Mouse (Mus musculus) G1E (cell line): ENCODE measurements around the gene Pkp3. TPM values are rescaled to one million over a fixed set of nuclear protein-coding genes. Genes with fewer than 3 reads are reported as not detected.

ENCODE experiments used
- ATAC-seq: 2 replicates; pipeline ENCODE4 v1.8.0; 2016; ENCODE audit warnings: mild to moderate bottlenecking; ENCODE audit not compliant: insufficient number of reproducible peaks, poor library complexity, low FRiP score, severe bottlenecking; ENCODE audit errors: extremely low read depth
- DNase-seq: peaks from one replicate; pipeline ENCODE4 v3.0.0; 2012; ENCODE audit warnings: low spot score
- H3K27me3 ChIP-seq: 2 replicates; pipeline ENCODE4 v1.6.1; 2012; ENCODE audit warnings: mild to moderate bottlenecking, low read length, inconsistent platforms; ENCODE audit not compliant: insufficient read depth
- H3K36me3 ChIP-seq: replicated peaks from 2 replicates; pipeline ENCODE3; 2012; ENCODE audit warnings: mild to moderate bottlenecking, inconsistent platforms
- H3K4me1 ChIP-seq: 2 replicates; pipeline ENCODE4 v1.6.1; 2012; ENCODE audit warnings: low read depth, low read length, inconsistent platforms, mixed read lengths; ENCODE audit not compliant: insufficient read depth
- H3K4me3 ChIP-seq: 2 replicates; pipeline ENCODE4 v1.5.1; 2012; ENCODE audit warnings: low read depth, mild to moderate bottlenecking, inconsistent platforms, low read length, moderate library complexity, mixed read lengths
- H3K9me3 ChIP-seq: replicated peaks from 2 replicates; pipeline ENCODE4 v1.6.1; 2012; ENCODE audit warnings: inconsistent platforms
- CTCF ChIP-seq: IDR thresholded peaks from 2 replicates; pipeline ENCODE4 v1.5.1; 2012; ENCODE audit warnings: low read depth, low read length, inconsistent platforms, mixed read lengths
- GATA1 ChIP-seq: IDR thresholded peaks from 2 replicates; pipeline ENCODE4 v1.6.1; 2012; ENCODE audit warnings: borderline replicate concordance, low read length, inconsistent platforms, mixed read lengths
- GATA2 ChIP-seq: IDR thresholded peaks from 2 replicates; pipeline ENCODE4 v1.6.1; 2012; ENCODE audit warnings: low read depth, low read length, inconsistent platforms, borderline replicate concordance
- POLR2AphosphoS5 ChIP-seq: IDR thresholded peaks from 2 replicates; pipeline ENCODE4 v1.6.1; 2012; ENCODE audit warnings: low read depth, low read length, inconsistent platforms; ENCODE audit not compliant: insufficient replicate concordance
- TAL1 ChIP-seq: conservative IDR thresholded peaks from 2 replicates; pipeline ENCODE4 v1.6.1; 2012; ENCODE audit warnings: low read depth, low read length, inconsistent platforms, mixed read lengths
- polyA plus RNA-seq: library from polyadenylated mRNA; stranded (reverse); fragments of >175 nt; gene quantifications from 2 replicates; pipeline ENCODE4 v1.2.3, GENCODE M21; 2012
- total RNA-seq, 2 experiments: library from RNA; stranded (forward) in 1 of 2; stranded (reverse) in 1 of 2; fragments of 200-1000 nt in 1 of 2; fragments of >200 nt in 1 of 2; fragmentation: Nextera tagmentation in 1 of 2; gene quantifications; 2 replicates each; pipeline ENCODE4 v1.2.3; 2014 to 2017

Pkp3 gene
- total and polyA plus RNA-seq, 3 experiments, result not detected

DNA sequence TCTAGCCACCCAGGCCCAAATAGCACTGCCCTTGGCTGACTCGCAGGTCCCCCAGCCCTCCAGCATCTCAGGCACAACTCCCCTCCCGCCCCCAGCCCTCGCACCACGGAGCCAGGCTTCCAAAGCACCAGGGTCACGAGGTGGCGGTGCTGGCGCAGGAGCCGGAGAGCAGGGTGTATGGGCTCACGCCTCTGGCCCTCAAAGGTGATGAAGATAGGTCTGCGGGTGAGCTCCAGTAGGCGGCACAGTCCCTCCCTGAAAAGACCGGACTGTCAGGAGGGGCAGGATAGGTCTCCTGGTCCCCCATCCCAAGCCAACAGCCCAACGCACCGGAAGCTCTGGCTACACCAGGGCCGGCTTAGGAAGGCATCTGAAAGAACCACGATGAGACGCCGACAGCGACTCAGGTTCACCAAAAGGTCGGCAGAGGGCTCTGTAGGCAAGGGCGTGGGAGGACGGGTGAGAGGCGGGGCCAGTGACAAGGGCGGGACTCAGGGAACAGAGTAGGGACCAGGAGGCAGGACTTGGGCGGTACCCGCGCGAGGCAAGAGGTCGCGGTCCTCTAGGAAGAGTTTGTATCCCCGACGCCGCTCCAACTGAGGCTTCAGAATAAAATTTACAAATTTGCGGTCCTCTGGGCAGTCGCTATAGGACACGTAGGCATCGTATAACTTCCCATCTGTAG lies 14.2 kb downstream of the Pkp3 start:
- Histone ChIP-seq H3K27me3 (peaks cover 26% of the 10 kb centered on the region; the same call in 1 of the 2 replicates), H3K4me1 (peaks cover 49% of the 10 kb centered on the region), H3K9me3 (no peaks in the 10 kb centered on the region), H3K36me3 (peaks cover 35% of the 10 kb centered on the region), H3K4me3 (peak overlapping the region; percentile 22; the same call in 1 of the 2 replicates)
- peak; percentile 89 for ATAC-seq
- DNase-seq, result peak; percentile 84
- TF ChIP-seq POLR2AphosphoS5 (no peak), TAL1 (no peak), GATA1 (no peak), GATA2 (no peak), CTCF (no peak)

DNA sequence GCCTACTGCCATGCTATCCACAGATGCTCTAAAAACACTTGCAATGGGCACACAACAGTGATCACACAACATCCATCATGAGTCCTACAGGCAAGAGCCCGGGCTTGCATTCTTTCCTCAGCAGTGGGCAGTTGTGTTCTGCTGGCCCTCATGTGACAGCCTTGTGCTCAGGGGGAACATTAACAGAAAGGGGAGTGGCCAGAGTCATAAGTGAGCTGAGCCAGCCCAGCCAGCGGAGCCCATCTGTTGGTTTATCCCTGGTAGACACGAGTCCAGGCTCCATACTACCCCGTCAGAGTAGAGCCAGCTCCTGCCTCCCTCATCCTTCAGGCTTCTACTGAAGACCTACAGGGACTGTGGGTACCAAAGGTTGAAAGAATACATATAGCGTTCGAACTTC lies 15.9 kb downstream of the Pkp3 start:
- Histone ChIP-seq H3K4me3 (no peak overlapping the region), H3K4me1 (peaks cover 51% of the 10 kb centered on the region), H3K36me3 (peaks cover 35% of the 10 kb centered on the region), H3K9me3 (no peaks in the 10 kb centered on the region), H3K27me3 (peaks cover 9% of the 10 kb centered on the region; the same call in 1 of the 2 replicates)
- DNase-seq (no peak), ATAC-seq (no peak)
- TF ChIP-seq POLR2AphosphoS5 (no peak), CTCF (no peak), GATA1 (no peak), GATA2 (no peak)

DNA sequence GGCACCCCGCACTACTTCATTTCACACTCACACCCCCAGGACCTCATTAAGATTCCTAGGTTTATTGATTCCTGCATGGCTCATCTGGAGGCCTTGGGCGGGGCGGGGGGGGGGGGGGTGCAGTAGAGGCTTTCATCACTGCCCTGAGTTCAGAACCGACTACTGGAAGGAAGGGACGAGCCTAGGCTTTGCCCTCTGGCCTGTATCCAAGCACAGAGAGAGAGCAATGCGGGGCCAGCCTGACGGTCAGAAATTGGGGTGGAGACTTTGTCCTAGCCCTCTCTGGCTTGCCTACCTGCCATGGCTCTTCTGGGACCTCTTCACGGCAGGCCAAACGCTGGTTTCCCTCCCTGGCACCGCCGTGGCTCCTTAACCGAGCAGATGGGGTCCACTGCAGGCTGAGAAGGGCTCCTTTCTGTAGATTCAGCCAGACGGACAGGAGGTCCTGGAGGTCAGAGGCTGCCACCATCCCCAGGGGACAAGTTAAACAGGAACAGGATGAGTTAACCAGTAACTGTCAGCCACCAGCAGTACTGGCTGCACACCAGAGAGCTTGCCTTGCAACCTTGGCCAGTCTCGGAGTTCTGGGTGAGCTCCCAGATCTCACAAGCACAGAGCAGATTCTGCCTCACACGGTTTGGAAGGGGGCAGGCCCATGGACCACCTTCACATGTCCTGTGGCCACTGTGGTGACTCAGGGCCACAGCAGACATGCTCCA lies 16.6 kb downstream of the Pkp3 start:
- Histone ChIP-seq H3K9me3 (no peaks in the 10 kb centered on the region), H3K4me3 (no peak overlapping the region), H3K27me3 (peaks cover 5% of the 10 kb centered on the region; the same call in 1 of the 2 replicates), H3K36me3 (peaks cover 35% of the 10 kb centered on the region), H3K4me1 (peaks cover 51% of the 10 kb centered on the region)
- TF ChIP-seq GATA2 (no peak), POLR2AphosphoS5 (no peak), CTCF (no peak), TAL1 (no peak), GATA1 (no peak)
- no peak for DNase-seq
- no peak for ATAC-seq

DNA sequence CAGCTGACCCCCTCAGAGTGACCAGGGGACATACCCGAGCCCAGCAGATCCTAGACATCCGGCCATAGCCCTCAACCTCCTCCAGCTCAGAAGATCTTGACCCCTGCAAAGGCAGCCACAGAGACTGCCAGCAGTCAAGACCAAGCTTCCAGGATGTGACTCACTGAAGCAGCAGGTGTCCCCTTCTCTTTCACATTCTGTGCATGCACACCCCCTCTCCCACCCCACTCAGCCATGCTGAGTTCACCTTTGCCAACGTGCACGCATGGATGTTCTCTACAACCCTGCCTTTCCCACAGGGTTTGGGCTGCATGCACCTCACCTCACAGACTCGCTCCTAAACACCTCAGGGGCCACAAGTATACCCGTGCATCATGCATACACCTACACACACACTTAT lies 18.0 kb downstream of the Pkp3 start:
- Histone ChIP-seq H3K4me3 (peak overlapping the region; percentile 69), H3K4me1 (peaks cover 44% of the 10 kb centered on the region), H3K36me3 (peaks cover 35% of the 10 kb centered on the region), H3K9me3 (no peaks in the 10 kb centered on the region), H3K27me3 (peaks cover 13% of the 10 kb centered on the region)
- no peak for TF ChIP-seq GATA2
- TF ChIP-seq POLR2AphosphoS5, result no peak
- no peak for TF ChIP-seq TAL1
- TF ChIP-seq GATA1, result no peak
- no peak for TF ChIP-seq CTCF
- no peak for DNase-seq
- ATAC-seq, result no peak

DNA sequence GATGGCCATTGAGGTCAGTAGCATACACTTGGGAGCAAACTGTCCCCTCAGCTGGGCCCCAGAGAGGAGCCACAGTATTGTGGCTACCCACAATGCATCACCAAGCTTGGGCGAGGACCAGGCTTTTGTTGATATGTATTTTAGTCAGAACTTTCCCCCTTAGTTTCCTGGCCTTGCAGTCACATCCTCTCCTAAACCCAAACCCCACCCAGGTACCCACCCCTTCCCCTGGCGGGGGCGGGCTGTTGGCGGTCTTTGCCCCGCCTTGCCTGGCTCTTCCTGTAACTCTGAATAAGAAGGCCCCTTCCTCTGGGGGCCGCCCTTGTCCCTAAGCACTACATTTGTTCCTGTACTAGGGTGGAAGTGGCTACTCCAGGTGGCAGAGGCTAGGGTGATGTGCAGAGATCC lies 18.6 kb downstream of the Pkp3 start:
- ATAC-seq (peak; percentile 77), DNase-seq (peak; percentile 85)
- H3K4me1 ChIP-seq, result peaks cover 40% of the 10 kb centered on the region

DNA sequence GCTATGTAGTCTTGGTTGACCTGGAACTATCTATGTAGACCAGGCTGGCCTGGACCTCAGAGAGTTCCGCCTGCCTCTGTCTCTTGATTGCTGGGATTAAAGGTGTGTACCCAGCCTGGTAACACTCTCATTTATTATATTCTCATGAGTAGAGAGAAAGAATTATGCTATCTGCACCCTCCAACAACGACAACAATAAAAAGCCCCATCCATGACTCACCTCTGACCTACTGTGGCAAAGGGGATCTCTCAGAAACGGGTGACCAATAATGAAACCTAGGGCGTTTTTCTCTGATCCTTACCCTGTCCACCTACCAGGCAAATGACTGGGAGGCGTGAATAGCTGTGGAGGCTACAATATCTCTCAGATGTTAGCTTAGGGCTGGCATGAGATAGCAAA lies 19.2 kb downstream of the Pkp3 start:
- H3K27me3 ChIP-seq, result peaks cover 22% of the 10 kb centered on the region
- H3K4me1 ChIP-seq, result peaks cover 35% of the 10 kb centered on the region
- ATAC-seq, result no peak
- TF ChIP-seq TAL1 (no peak), GATA2 (no peak), POLR2AphosphoS5 (no peak), GATA1 (no peak), CTCF (no peak)
- no peak for DNase-seq
- peaks cover 24% of the 10 kb centered on the region for H3K36me3 ChIP-seq
- no peaks in the 10 kb centered on the region for H3K9me3 ChIP-seq
- H3K4me3 ChIP-seq, result peak overlapping the region; percentile 69; the same call in 1 of the 2 replicates

More for the DNA sequence above, 18.6 kb downstream of the Pkp3 start:
- Histone ChIP-seq H3K27me3 (peaks cover 17% of the 10 kb centered on the region), H3K4me3 (peak overlapping the region; percentile 69), H3K36me3 (peaks cover 29% of the 10 kb centered on the region), H3K9me3 (no peaks in the 10 kb centered on the region)
- TF ChIP-seq CTCF (no peak), POLR2AphosphoS5 (no peak), GATA2 (no peak), TAL1 (no peak), GATA1 (no peak)
